Mouse (Mus musculus) granulocyte monocyte progenitor cell, adult 5-6 weeks (primary cell): Measurements from ENCODE around the gene Mrpl19. TPM values are rescaled to one million over a fixed set of nuclear protein-coding genes. Genes with fewer than 3 reads are reported as not detected.
A peak's percentile ranks its signal among the peaks of the same experiment; 100 is the strongest.

Experiments
- ATAC-seq: replicated peaks from 2 replicates; pipeline ENCODE4 v1.8.0; 2016; ENCODE audit warnings: mild to moderate bottlenecking, moderate TSS enrichment, inconsistent platforms; ENCODE audit not compliant: poor library complexity, severe bottlenecking
- total RNA-seq, 2 experiments: library from RNA; stranded (forward) in 1 of 2; stranded (reverse) in 1 of 2; fragments of 200-712, 200-1000 nt in 1 of 2; fragments of >200 nt in 1 of 2; fragmentation: Nextera tagmentation in 1 of 2; gene quantifications; 2 replicates each; pipeline ENCODE4 v1.2.3; 2014 to 2017

The Mrpl19 gene
- total RNA-seq (2014; fragmentation: Nextera tagmentation), result 24.3 and 41.5 TPM in 2 replicates
- 33.2 and 70.3 TPM in 2 replicates for total RNA-seq (2017)

GRCm38 (mm10) chr6:81965296-81966067 lies at the start of gene Mrpl19:
Mrpl19 (minus strand) TSS chr6:81965958.
- ATAC-seq, result peak; percentile 97

- ATAC-seq, result no peak
These were observed 46.6 kb upstream of the Mrpl19 start for GRCm38 (mm10) chr6:82012392-82012791.

GRCm38 (mm10) chr6:81990049-81990810 lies 24.5 kb upstream of the Mrpl19 start:
- no peak for ATAC-seq

GRCm38 (mm10) chr6:81988341-81988740 lies 22.6 kb upstream of the Mrpl19 start:
- no peak for ATAC-seq

GRCm38 (mm10) chr6:81987580-81987979 lies 21.8 kb upstream of the Mrpl19 start:
- ATAC-seq, result peak; percentile 45

GRCm38 (mm10) chr6:81987010-81987409 lies 21.3 kb upstream of the Mrpl19 start:
- ATAC-seq, result peak; percentile 95

- peak; percentile 43 for ATAC-seq
These were observed 20.8 kb upstream of the Mrpl19 start for GRCm38 (mm10) chr6:81986599-81986998.

- ATAC-seq, result no peak; the same call in 1 of the 2 replicates
These were observed 20.4 kb upstream of the Mrpl19 start for GRCm38 (mm10) chr6:81986171-81986570.

- ATAC-seq, result no peak
These were observed 13.5 kb upstream of the Mrpl19 start for GRCm38 (mm10) chr6:81979286-81979685.

- peak; percentile 93 for ATAC-seq
These were observed 10.3 kb upstream of the Mrpl19 start for GRCm38 (mm10) chr6:81975971-81976621.

GRCm38 (mm10) chr6:81972595-81972994 lies 6.8 kb upstream of the Mrpl19 start:
- ATAC-seq, result no peak

- no peak for ATAC-seq
These were observed 5.4 kb upstream of the Mrpl19 start for GRCm38 (mm10) chr6:81971196-81971595.

- 0 out of 2 replicates have a peak, but pooled peaks have one; percentile 1 for ATAC-seq
These were observed 348 bp upstream of the Mrpl19 start for GRCm38 (mm10) chr6:81966068-81966544.

- ATAC-seq, result no peak
These were observed 5.5 kb downstream of the Mrpl19 start for GRCm38 (mm10) chr6:81960284-81960683.

- ATAC-seq, result no peak
These were observed 5.9 kb downstream of the Mrpl19 start for GRCm38 (mm10) chr6:81959866-81960265.

GRCm38 (mm10) chr6:81957992-81958391 lies 7.8 kb downstream of the Mrpl19 start:
- ATAC-seq, result peak; percentile 80

GRCm38 (mm10) chr6:81956399-81956798 lies 9.4 kb downstream of the Mrpl19 start:
- ATAC-seq, result no peak

GRCm38 (mm10) chr6:81955133-81955532 lies 10.6 kb downstream of the Mrpl19 start:
- no peak for ATAC-seq

GRCm38 (mm10) chr6:81946906-81947305 lies 18.9 kb downstream of the Mrpl19 start:
- no peak for ATAC-seq

- ATAC-seq, result no peak
These were observed 21.3 kb downstream of the Mrpl19 start for GRCm38 (mm10) chr6:81944432-81944831.

GRCm38 (mm10) chr6:81943281-81943680 lies 22.5 kb downstream of the Mrpl19 start:
- ATAC-seq, result no peak
